Mouse (Mus musculus) forebrain, embryonic 12.5 days (tissue): Measurements from ENCODE around the gene Bdkrb2. TPM values are rescaled to one million over a fixed set of nuclear protein-coding genes. Genes with fewer than 3 reads are reported as not detected.

Source experiments
- ATAC-seq: fragments of 200-750 bp; cut with Nextera tagmentation; 2 replicates; pipeline ENCODE4 v1.8.0; 2017; ENCODE audit warnings: moderate TSS enrichment; ENCODE audit not compliant: low FRiP score
- H3K27ac ChIP-seq: fragments of 300-500 bp; sonication (generic); 2 replicates; pipeline ENCODE4 v1.5.1; 2016; ENCODE audit warnings: mild to moderate bottlenecking
- H3K27me3 ChIP-seq: fragments of 300-500 bp; sonication (generic); 2 replicates; pipeline ENCODE4 v1.6.1; 2016; ENCODE audit warnings: mild to moderate bottlenecking
- H3K36me3 ChIP-seq: fragments of 300-500 bp; sonication (generic); replicated peaks from 2 replicates; pipeline ENCODE4 v1.6.1; 2016; ENCODE audit warnings: mild to moderate bottlenecking
- H3K4me1 ChIP-seq: fragments of 300-500 bp; sonication (generic); 2 replicates; pipeline ENCODE4 v1.6.1; 2016
- H3K4me2 ChIP-seq: fragments of 300-500 bp; sonication (generic); 2 replicates; pipeline ENCODE4 v1.6.1; 2016; ENCODE audit warnings: mild to moderate bottlenecking, moderate library complexity
- H3K4me3 ChIP-seq: fragments of 300-500 bp; sonication (generic); replicated peaks from 2 replicates; pipeline ENCODE4 v1.5.1; 2016; ENCODE audit warnings: mild to moderate bottlenecking
- H3K9ac ChIP-seq: fragments of 300-500 bp; sonication (generic); 2 replicates; pipeline ENCODE4 v1.6.1; 2016; ENCODE audit warnings: mild to moderate bottlenecking
- H3K9me3 ChIP-seq: fragments of 300-500 bp; sonication (generic); 2 replicates; pipeline ENCODE4 v1.6.1; 2016
- WGBS: fragments of 180-500 bp; shearing (Covaris S2); methylation state at CpG from one replicate; pipeline ENCODE4 v1.1.7; 2016; 5-methylcytosine and 5-hydroxymethylcytosine counted together
- polyA plus RNA-seq: library from polyadenylated mRNA; unstranded; fragments of >200 nt; fragmentation: Nextera tagmentation; extraction: Ambion mirVana; gene quantifications from 2 replicates; pipeline ENCODE4 v1.2.1, GENCODE M21; 2016

Gene Bdkrb2
- 0.35 and 0.40 TPM in 2 replicates for polyA plus RNA-seq

DNA sequence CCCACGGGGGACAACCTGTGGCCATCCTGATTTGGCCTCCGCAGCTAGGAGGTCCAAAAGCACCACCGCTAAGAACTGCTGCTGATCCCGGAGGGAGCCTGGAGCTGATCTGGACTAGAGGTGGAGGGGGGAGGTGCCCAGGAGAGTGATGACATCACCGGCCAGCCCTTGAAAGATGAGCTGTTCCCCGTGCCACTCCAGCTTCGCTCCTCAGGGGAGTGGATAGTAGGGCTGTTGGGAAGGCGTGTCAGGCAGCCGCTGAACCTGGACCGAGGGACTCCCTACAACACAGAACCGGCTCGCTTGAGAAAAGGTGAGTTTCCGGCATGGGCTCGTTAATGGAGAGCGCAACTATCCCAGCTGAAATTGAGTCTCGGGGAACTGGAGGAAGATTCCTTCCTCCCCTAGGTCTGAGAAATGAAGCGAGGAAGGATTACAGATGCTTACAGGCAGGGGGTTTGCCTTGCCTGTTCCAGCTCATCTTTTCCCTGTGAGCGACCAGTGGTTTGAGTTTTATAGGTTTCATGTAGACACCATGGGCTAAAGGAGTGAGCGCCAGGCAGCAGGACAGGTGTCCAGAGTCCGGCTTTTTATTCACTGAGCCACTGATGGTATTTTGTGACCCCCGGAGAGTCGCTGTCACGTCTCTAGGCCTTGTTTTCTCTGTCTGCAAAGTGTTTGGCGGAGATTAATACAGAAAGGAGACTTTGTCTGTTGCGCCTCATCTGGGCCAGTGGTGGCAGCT, at the start of gene Bdkrb2:
Gene Bdkrb2, plus strand, starts transcription at position 291 of the 745 bp plus-strand sequence.
- Histone ChIP-seq H3K4me2 (peak within 1 kb of the TSS; percentile 73), H3K9ac (peak within 1 kb of the TSS; percentile 42; the same call in 1 of the 2 replicates), H3K27me3 (peaks cover 54% of the 10 kb centered on the region), H3K4me3 (peak within 1 kb of the TSS; percentile 39), H3K27ac (no peak within 1 kb of the TSS), H3K4me1 (peaks cover 24% of the 10 kb centered on the region), H3K9me3 (no peaks in the 10 kb centered on the region), H3K36me3 (no peaks in the 10 kb centered on the region)
- ATAC-seq, result peak; percentile 70
- 3% methylated on average over 25 of the region's 25 CpGs for WGBS

DNA sequence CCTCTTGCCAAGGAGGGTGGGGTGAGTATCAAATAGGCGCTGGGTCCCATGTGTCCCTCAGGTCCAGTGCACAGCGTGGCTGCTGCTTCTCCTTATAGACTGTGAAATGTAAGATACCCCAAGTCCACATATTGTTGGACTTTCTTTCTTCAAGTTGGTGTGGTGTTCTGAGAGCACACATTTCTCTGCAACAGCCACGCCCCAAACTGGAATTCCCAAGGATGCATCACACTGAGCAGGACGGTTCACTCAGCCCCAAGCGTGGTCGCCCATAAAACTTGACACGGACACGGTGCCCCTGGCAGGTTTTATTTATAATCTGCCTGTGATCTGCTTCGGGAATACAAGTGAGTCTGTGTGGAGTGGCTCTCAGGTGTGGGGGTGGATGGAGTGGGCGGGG, 48.9 kb upstream of the Bdkrb2 start:
- no peaks in the 10 kb centered on the region for H3K9me3 ChIP-seq
- 85% methylated on average over 10 of the region's 10 CpGs for WGBS
- no peak for ATAC-seq
- H3K27ac ChIP-seq, result no peak overlapping the region
- H3K27me3 ChIP-seq, result no peaks in the 10 kb centered on the region
- H3K9ac ChIP-seq, result no peak overlapping the region
- H3K4me1 ChIP-seq, result no peaks in the 10 kb centered on the region
- no peak overlapping the region for H3K4me2 ChIP-seq
- H3K36me3 ChIP-seq, result no peaks in the 10 kb centered on the region
- no peak overlapping the region for H3K4me3 ChIP-seq

DNA sequence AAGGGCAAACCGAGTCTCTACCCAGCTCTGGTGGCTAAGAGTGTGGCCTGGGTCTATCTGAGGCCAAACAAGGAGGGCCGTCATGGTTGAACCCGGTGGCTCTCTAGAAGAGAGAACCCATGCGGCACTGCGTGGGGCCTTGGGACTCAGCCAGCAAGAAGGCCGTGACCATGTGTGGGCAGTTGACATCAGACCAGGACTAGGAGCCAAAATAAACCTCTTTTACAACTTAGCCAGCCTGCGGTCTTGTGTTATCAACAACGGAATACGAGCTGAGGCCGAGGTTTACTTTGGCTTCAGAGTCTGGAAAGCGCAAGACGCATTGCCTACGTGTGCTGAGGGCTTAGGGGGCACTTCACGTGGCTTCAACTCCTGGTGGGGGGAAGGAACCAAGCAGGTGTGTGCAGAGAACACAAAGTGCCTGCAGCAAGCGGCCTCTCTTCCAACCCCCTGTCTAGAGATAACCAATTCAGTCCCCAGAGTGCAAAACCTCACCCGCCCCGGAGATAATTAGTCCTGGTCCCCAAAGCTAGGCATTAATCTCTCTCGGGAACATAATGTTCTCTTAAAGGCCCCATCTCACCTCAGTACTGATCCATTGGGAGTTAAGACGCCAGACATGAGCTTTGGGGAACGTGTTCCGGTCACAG, 45.9 kb upstream of the Bdkrb2 start:
- Histone ChIP-seq H3K27ac (no peak overlapping the region), H3K4me2 (no peak overlapping the region), H3K36me3 (no peaks in the 10 kb centered on the region), H3K4me3 (no peak overlapping the region), H3K27me3 (no peaks in the 10 kb centered on the region), H3K4me1 (peaks cover 6% of the 10 kb centered on the region; the same call in 1 of the 2 replicates), H3K9ac (no peak overlapping the region), H3K9me3 (0 out of 2 replicates have a peak, but pooled peaks cover 3% of the 10 kb centered on the region)
- ATAC-seq, result no peak
- WGBS, result 85% methylated on average over 21 of the region's 21 CpGs

DNA sequence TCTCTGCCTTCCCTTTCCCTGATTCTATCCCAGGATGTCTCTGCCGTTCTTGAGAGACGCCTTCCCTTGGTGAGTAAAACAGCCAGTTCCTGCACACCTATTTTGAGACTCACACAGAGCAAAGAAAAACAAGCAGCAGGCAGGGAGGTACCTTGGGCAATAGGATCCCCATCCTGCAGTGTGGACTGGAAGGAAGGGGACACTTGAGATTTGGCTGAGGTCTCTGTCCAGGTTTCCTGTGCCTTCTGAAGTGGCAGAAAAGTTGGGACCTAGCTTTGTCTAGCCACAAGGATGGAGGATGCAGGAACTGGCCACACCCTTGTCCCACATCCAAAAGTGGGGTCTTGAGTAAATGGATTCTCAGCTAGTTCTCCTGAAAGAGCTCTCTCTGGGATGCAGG, 43.2 kb upstream of the Bdkrb2 start:
- H3K4me1 ChIP-seq, result peaks cover 6% of the 10 kb centered on the region; the same call in 1 of the 2 replicates
- ATAC-seq, result no peak
- no peaks in the 10 kb centered on the region for H3K36me3 ChIP-seq
- H3K9me3 ChIP-seq, result 0 out of 2 replicates have a peak, but pooled peaks cover 4% of the 10 kb centered on the region
- H3K4me3 ChIP-seq, result no peak overlapping the region
- H3K27ac ChIP-seq, result no peak overlapping the region
- no peak overlapping the region for H3K4me2 ChIP-seq
- H3K27me3 ChIP-seq, result no peaks in the 10 kb centered on the region
- no peak overlapping the region for H3K9ac ChIP-seq
- 85% methylated on average over 2 of the region's 2 CpGs for WGBS

DNA sequence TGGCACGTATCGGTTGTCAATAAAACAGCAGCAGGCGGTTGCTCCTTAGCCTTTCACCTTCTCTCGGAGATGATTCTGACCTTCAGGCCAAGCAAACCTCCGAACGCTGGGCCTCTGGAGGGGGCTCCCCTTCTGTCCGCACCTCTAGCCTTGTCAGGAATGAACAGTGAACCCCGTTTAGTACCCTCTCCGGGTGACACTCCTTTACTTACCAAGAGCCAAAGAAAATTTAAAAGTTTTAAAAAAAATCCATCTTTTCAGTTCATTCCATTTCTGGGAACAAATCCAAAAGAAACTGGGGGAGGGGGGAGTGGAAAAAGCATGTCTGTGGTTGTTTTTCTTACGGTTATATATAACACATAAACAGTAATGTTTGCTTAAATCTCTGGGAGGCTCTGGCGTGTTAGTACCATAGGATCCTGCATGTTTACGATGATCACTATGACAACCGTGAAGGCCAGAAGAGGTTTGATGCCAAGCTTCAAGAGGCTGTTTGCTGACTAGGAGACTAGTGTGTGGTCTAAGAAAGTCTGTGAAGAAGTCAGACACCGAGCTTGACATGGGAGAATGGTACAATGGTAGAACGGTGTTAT, 41.8 kb upstream of the Bdkrb2 start:
- H3K9me3 ChIP-seq, result 0 out of 2 replicates have a peak, but pooled peaks cover 4% of the 10 kb centered on the region
- 84% methylated on average over 15 of the region's 15 CpGs for WGBS
- ATAC-seq, result no peak

DNA sequence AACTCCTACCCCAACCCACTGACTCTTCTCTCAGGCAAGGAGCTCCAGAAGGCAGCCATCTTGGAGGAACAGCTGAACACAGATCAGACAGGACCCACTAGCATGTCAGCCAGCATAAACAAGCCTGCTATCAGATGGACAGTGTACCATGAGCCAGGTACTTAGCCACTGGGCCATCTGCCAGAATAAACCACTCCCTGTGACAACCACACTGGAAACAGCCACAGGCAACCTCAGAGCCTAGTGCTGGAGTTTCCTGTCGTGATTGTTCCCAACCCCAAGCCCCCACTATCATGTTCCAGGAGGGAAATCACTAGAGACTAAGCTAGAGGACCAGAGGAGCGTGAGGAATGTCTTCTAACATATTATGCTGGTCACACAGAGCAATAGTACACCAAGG, 39.3 kb upstream of the Bdkrb2 start:
- ATAC-seq, result no peak
- Histone ChIP-seq H3K4me2 (no peak overlapping the region), H3K27me3 (no peaks in the 10 kb centered on the region), H3K9me3 (0 out of 2 replicates have a peak, but pooled peaks cover 4% of the 10 kb centered on the region), H3K4me1 (peaks cover 6% of the 10 kb centered on the region; the same call in 1 of the 2 replicates), H3K9ac (no peak overlapping the region), H3K27ac (no peak overlapping the region), H3K4me3 (no peak overlapping the region), H3K36me3 (no peaks in the 10 kb centered on the region)
- 68% methylated on average over 2 of the region's 2 CpGs for WGBS

More for the DNA sequence above, 41.8 kb upstream of the Bdkrb2 start:
- H3K27me3 ChIP-seq, result no peaks in the 10 kb centered on the region
- no peak overlapping the region for H3K27ac ChIP-seq
- peaks cover 6% of the 10 kb centered on the region; the same call in 1 of the 2 replicates for H3K4me1 ChIP-seq
- H3K4me3 ChIP-seq, result no peak overlapping the region
- no peak overlapping the region for H3K9ac ChIP-seq
- H3K36me3 ChIP-seq, result no peaks in the 10 kb centered on the region
- no peak overlapping the region for H3K4me2 ChIP-seq

DNA sequence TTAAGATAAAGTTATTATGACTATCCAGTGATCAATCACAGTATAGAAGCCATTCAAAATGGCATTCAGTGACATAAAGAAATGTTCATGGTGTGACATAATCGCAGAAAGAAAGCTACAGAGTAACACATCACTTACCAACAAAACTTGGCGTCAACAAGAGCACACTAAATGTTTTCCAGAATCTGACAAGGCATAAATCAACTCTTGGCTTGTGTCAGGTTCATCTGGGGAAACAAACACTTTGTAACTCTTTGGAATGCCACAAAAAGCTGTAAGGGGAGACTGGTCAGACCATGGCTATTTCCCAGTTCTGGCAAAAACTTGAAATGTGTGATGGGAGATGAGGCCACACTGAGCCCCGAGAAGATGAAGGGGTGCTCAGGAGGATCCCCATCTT, 36.8 kb upstream of the Bdkrb2 start:
- 91% methylated on average over 3 of the region's 3 CpGs for WGBS
- Histone ChIP-seq H3K4me2 (no peak overlapping the region), H3K27me3 (no peaks in the 10 kb centered on the region), H3K9ac (no peak overlapping the region), H3K4me3 (no peak overlapping the region), H3K27ac (no peak overlapping the region), H3K4me1 (no peaks in the 10 kb centered on the region), H3K9me3 (0 out of 2 replicates have a peak, but pooled peaks cover 4% of the 10 kb centered on the region), H3K36me3 (no peaks in the 10 kb centered on the region)
- no peak for ATAC-seq

DNA sequence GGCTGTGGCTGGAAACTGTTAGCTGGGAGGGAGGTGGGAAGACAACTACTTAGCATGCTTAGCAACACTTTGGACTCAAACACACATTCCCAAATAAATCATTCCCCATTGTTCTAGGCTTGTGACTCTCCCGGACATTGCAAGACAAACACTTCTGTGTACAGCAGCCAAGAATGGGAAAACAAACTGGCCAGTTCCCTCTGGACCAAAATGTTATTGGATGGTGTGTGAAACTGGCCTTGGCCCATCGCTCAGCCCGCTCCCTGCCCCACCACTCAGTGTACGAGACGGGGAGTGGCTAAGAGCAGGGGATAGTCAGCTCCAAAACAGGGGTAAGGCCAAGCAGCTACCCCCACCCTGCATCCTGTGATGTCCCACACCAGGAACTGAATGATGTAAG, 36.2 kb upstream of the Bdkrb2 start:
- H3K9me3 ChIP-seq, result 0 out of 2 replicates have a peak, but pooled peaks cover 4% of the 10 kb centered on the region
- WGBS, result 82% methylated on average over 5 of the region's 5 CpGs
- H3K27me3 ChIP-seq, result no peaks in the 10 kb centered on the region
- ATAC-seq, result no peak
- H3K4me2 ChIP-seq, result no peak overlapping the region
- H3K4me3 ChIP-seq, result no peak overlapping the region
- no peaks in the 10 kb centered on the region for H3K36me3 ChIP-seq
- H3K27ac ChIP-seq, result no peak overlapping the region
- H3K9ac ChIP-seq, result no peak overlapping the region
- peaks cover 4% of the 10 kb centered on the region; the same call in 1 of the 2 replicates for H3K4me1 ChIP-seq

DNA sequence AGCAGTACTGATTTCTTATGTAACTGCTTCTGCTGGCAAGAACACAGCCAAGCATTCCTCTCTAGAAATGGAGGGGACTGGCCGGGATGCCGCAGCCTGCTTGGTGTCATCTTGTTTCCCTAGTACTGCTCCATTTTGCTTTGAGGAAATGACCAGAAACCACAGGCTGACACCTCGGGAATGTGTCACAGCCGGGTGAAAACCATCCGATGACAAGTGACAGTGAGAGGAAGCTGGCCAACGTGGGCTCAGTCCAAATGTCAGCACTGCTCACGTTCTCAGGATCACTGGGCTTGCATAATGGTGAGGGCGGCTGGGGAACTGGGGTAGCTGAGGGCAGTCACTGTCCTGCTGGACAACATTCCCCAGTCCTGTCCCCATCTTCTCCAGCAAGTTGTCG, 33.5 kb upstream of the Bdkrb2 start:
- H3K4me3 ChIP-seq, result no peak overlapping the region
- WGBS, result 72% methylated on average over 9 of the region's 9 CpGs
- no peak overlapping the region for H3K27ac ChIP-seq
- no peaks in the 10 kb centered on the region for H3K9me3 ChIP-seq
- no peak for ATAC-seq
- H3K36me3 ChIP-seq, result no peaks in the 10 kb centered on the region
- no peaks in the 10 kb centered on the region for H3K27me3 ChIP-seq
- no peak overlapping the region for H3K4me2 ChIP-seq
- no peak overlapping the region for H3K9ac ChIP-seq
- H3K4me1 ChIP-seq, result peaks cover 6% of the 10 kb centered on the region; the same call in 1 of the 2 replicates

DNA sequence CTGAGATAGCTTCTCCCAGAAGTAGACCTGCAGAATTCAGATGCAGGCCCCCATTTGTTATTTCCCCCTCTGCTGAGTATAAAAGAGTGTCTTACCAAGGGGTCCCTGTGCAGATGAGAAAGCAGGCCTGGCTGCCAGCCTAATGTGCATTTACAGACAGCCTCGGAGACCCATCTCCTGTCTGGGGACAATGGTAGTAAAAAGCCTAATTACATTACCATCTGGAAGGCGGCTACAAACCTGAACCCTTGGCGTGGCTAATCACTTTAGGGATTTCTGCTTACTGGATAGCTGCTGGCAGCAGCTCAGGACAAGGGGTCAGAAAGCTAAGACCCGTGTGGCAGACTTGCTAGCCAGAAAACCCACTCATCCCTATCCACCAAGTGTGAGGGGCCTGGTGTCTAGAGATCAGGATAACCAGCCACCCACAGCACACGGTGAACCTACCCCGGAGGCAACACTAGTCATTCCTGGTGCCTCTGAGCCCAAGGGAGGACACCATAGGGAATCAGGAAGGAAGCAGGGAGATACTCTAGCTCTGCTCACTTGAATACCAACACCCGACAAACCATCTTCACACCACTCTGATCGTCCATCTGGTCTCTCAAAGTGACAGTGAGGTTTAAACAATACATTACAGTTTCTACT, 31.2 kb upstream of the Bdkrb2 start:
- no peaks in the 10 kb centered on the region for H3K36me3 ChIP-seq
- H3K4me1 ChIP-seq, result peaks cover 6% of the 10 kb centered on the region; the same call in 1 of the 2 replicates
- WGBS, result 58% methylated on average over 8 of the region's 8 CpGs
- H3K27me3 ChIP-seq, result no peaks in the 10 kb centered on the region
- H3K9me3 ChIP-seq, result no peaks in the 10 kb centered on the region
- no peak for ATAC-seq
- no peak overlapping the region for H3K9ac ChIP-seq
- H3K4me3 ChIP-seq, result no peak overlapping the region
- H3K27ac ChIP-seq, result no peak overlapping the region
- no peak overlapping the region for H3K4me2 ChIP-seq

DNA sequence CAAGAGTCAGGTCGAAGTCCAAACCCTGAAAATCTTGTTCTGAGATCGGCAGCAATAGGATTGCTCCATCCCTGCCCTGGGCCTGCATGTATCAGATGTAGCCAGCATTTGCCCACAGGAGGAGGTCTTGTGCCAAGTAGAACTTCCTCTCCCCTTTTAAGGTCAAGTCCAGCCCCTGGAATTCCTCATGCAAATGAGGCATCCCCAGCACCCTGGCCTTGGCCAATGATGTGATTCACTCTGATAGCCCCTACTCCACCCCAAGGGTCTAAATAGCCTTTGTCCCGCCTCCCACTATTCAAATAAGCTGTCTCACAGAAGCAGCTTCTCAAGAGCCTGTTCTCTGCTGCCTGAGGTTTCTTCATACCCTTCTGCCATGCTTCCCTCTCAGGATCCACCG, 28.2 kb upstream of the Bdkrb2 start:
- H3K36me3 ChIP-seq, result no peaks in the 10 kb centered on the region
- H3K4me1 ChIP-seq, result peaks cover 6% of the 10 kb centered on the region; the same call in 1 of the 2 replicates
- no peaks in the 10 kb centered on the region for H3K27me3 ChIP-seq
- 89% methylated on average over 4 of the region's 4 CpGs for WGBS
- H3K9me3 ChIP-seq, result no peaks in the 10 kb centered on the region
- H3K27ac ChIP-seq, result no peak overlapping the region
- no peak overlapping the region for H3K4me2 ChIP-seq
- no peak overlapping the region for H3K9ac ChIP-seq
- no peak overlapping the region for H3K4me3 ChIP-seq
- no peak for ATAC-seq
